Mouse (Mus musculus) E14TG2a.4 (cell line): ENCODE data around the gene Gm17018.

Source experiments
- CTCF ChIP-seq: conservative IDR thresholded peaks from 2 replicates; pipeline ENCODE4 v1.5.1; 2014; ENCODE audit warnings: low read length
- POU5F1 ChIP-seq: IDR thresholded peaks from 2 replicates; pipeline ENCODE4 v1.6.1; 2014; ENCODE audit warnings: low read length, borderline replicate concordance

DNA sequence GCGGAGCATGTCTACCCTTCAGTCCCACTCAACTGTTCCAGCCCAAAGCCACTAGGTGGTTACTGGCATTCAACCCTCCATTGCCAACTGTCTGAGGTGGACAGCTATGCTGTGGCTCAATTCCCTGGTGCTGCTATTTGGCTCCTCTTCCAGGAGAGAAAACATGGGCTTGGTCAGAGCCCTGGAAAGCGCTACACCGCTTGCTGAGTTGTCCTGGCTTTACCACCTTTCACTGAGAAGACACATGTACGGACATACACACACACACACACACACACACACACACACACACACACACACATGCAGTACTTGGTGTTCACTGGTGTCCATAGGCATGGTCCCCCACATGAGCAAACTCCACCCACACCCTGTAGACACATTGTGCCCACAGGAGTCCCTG, 46.3 kb downstream of the Gm17018 start:
- no peak for TF ChIP-seq CTCF
- TF ChIP-seq POU5F1: no peak
